Mouse (Mus musculus) liver, adult 2 months (tissue): ENCODE measurements at regions not wholly inside any gene's neighbourhood (a gene's known extent, or its start where the extent isn't known, plus 50 kb on each side); places are given as distances from the start of the nearest gene placed in this dataset.

Experiments used
- CTCF ChIP-seq: fragments of 200-500 bp; IDR thresholded peaks from 2 replicates; pipeline ENCODE4 v1.5.1; 2011; ENCODE audit warnings: low read depth, low read length, control low read depth
- POLR2A ChIP-seq: fragments of 200-500 bp; IDR thresholded peaks from 2 replicates; pipeline ENCODE4 v1.6.1; 2011; ENCODE audit warnings: low read length, control low read depth; ENCODE audit not compliant: insufficient read depth; ENCODE audit errors: extremely low read depth

DNA sequence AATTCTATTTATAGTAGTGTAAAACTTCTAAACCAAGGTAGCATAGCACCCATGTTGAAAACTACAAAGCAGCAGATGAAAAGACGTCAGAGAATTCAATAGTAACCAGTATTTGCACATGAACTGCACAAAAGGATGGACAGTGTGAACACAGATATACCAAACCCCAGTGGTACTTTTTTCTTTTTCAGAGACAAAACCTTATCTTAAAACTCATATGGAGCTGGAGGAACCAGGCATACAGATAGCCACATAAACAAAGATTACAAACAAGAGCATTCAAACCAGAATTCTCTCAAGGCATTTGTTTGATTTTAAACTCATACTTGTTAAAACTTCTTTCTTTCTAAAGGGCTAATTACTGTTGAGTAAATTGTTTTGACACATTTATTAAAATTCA is 72.5 kb upstream of the Nck2 start:
- no peak for TF ChIP-seq POLR2A
- no peak for TF ChIP-seq CTCF
